Mouse (Mus musculus) layer of hippocampus, adult 9-11 months (tissue): ENCODE measurements at regions not wholly inside any gene's neighbourhood (a gene's known extent, or its start where the extent isn't known, plus 50 kb on each side); places are given as distances from the start of the nearest gene placed in this dataset.

ENCODE experiments used
- DNase-seq: peaks from one replicate; pipeline ENCODE4 v3.0.0; 2022

DNA sequence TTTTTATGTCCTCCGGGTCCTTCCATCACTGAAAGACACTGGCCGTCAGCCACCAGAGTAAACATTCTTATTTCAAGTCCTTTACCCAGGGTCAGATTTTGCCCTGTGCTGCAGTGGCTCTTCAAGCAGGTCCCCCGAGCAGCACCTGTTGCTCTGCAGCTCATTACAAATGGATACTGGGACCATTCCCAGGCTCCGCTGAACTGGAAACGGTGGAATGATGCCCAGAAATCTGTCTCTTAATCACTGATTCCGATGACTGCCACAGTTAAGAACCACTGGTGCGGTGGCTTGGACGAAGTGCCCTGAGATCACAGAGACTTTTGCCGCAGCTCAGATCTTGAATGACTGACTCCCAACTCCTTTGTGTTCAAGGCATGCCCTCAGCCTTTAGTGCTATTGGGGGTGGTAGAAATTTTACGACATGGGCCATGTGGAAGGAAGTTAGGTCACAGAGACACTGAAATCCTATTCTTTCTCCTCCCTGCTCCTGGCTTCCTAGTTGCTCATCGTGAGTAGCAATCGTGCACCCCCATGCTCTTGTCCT lies 179.6 kb upstream of the Prickle1 start:
- peak; percentile 25 for DNase-seq

DNA sequence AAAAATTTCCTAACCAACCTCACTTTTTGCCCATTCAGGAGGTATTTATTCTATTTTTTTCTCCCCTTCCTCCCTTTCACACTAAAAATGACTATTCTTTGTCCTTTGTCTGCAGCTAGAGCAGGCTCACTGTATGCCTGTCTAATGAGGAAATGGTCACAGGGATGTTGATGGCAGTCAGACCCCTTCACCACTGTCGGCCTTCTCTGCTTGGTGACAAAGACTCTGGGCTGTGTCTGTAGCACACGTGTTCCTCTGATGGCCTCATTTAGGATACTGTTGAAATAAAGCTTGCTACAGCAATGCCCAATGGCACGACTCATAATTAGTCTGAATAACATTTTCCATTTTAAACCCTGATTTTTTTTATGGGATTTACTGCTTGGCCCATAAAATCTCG lies 178.6 kb upstream of the Prickle1 start:
- DNase-seq = no peak

GRCm38 (mm10) chr15:93766981-93767380 lies 171.3 kb upstream of the Prickle1 start:
- DNase-seq = no peak

GRCm38 (mm10) chr15:93763047-93763446 lies 167.4 kb upstream of the Prickle1 start:
- no peak for DNase-seq

DNA sequence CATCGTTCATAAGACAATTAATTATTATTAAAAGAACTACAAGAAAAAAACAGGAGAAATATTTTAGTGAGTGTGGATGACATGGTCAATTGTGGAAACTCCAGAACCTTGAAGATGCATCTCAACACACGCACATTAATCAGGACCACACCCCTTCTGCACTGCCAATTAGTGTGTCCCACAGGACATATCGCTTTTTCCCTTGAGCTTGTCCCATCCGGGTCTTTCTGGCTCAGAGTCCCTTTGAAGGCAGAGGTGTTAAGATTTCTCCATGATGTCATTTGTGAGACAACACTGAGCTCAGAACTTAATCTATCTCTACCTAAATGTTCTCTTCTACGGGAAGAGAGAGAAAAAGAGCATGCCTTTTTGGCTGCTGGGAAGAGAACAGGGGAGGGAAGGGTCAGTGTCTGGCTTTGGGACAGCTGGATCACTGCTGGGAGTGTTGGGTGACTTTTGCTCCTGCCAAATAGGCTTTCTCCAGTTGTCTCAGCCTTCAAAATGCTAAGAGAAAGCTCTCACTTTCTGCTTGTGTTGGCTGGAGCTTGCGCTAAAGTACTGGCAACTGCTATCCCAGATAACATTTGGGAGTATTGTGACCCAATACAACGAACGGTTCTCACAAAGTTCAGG lies 162.6 kb upstream of the Prickle1 start:
- no peak for DNase-seq

DNA sequence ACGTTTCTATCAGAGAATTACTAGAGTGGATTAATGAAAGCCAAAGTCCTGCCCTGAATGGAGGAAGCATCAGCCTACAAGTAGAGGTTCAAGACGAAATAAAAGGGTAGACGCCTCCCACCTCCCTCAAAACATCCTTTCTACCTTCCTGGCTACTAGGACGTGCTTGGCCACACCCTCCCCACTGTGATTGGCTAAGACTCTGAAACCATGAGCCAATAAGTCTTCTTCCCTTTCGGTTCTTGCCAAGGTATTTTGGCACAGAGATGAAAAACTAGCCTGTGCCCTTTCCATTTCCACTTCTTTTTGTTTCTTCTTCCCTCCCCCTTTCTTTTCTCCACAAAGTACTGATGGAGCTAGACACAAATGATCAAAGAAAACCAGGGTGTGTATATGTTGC lies 160.3 kb upstream of the Prickle1 start:
- no peak for DNase-seq

GRCm38 (mm10) chr15:93751817-93752216 lies 156.1 kb upstream of the Prickle1 start:
- peak; percentile 48 for DNase-seq

DNA sequence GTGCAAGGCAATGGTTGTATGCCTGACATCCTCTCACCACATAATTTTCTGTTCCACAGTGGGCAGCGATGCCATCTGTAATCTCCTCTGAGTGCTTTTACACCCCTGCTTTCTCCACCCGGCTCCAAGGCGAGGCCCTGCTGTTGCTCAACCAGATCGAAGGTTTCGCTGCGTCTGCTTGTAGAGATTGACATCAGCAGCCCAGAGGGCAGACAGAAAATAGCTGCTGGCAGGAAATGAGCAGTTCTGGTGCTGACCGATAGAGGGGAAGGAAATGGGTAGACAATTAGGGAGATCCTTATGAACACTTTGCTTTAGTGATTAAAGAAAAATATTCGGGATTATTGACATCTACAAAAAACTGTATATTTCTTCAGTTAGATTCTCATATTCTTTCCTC lies 155.3 kb upstream of the Prickle1 start:
- peak; percentile 80 for DNase-seq

- DNase-seq = no peak
Measured at GRCm38 (mm10) chr15:93744191-93744945, 148.7 kb upstream of the Prickle1 start.

DNA sequence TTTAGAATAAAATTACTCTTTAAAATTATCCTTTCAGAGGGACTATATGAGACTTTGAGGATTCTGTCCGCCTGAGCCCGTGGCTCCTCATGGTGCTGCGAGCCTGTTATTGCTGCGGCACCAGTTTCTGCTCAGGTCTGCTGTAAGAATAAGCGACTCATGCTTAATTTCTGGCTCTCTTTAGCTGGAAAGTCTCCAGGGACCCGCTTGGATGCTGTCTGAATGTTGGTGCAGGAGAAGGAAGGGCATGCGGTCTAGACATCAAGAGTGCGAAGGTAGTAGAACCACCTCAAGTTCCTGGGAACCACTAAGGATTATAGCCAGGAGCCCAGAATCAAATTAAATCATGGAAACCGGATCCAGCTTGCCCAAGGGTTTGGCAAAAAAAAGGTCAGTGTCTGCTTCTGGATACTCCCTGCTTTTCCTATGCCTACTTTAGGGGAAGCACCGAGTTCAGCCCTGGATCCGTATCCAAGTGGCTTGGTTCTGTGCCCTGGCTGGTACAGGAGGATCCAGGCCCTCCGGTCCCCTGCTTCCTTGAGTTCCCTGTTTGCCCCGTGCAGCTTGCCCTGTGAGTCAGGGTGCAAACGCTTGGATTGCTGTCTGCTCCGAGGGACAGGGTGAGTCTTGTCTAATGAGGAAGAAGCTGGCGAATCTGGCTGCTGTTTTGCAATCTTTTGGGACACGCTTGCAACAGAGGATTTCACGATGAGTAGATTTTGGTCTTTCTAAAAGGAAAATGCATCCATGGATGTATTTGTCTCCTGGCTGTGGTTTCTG lies 138.2 kb upstream of the Prickle1 start:
- DNase-seq = peak; percentile 23

DNA sequence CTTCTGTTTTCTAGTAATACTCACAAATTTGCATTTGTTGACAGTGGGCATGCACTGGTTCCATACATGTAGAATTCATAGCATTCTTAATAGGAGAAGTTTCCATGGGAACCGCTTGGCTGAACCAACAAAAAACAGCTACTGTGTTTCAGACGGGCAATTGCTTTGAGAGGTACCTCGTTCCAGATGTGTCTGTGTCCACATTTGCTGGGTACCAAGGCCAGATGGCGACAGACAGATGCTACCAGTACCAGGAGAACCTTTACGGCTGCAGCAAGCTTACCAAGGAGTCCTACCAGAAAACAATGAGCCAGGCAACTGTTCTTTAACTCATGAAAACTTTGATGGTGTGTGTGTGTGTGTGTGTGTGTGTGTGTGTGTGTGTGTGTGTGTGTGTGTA lies 137.1 kb upstream of the Prickle1 start:
- DNase-seq = no peak

DNA sequence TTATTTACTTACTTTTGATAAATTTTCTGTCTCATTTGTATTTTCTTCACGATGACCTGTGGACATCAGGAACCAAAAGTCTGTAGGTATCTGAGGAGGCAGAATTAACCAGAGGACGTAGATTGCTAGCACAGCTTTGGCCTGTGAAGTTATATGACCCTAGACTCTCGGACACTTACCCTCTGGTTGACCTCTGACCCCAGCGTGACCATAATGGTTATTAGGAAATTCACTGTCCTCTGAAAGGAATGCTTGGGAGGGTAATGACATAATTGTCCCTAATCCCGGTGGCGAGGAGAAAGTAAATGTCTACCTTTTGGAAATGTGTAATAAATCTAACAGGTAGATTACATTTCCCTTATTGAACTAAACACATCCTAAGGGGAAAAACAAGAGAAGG lies 135.5 kb upstream of the Prickle1 start:
- DNase-seq = no peak

GRCm38 (mm10) chr15:93715443-93715842 lies 119.8 kb upstream of the Prickle1 start:
- DNase-seq = no peak

GRCm38 (mm10) chr15:93713428-93713827 lies 117.7 kb upstream of the Prickle1 start:
- DNase-seq = peak; percentile 39

- DNase-seq = no peak
Measured at GRCm38 (mm10) chr15:93712594-93712993, 116.9 kb upstream of the Prickle1 start.

DNA sequence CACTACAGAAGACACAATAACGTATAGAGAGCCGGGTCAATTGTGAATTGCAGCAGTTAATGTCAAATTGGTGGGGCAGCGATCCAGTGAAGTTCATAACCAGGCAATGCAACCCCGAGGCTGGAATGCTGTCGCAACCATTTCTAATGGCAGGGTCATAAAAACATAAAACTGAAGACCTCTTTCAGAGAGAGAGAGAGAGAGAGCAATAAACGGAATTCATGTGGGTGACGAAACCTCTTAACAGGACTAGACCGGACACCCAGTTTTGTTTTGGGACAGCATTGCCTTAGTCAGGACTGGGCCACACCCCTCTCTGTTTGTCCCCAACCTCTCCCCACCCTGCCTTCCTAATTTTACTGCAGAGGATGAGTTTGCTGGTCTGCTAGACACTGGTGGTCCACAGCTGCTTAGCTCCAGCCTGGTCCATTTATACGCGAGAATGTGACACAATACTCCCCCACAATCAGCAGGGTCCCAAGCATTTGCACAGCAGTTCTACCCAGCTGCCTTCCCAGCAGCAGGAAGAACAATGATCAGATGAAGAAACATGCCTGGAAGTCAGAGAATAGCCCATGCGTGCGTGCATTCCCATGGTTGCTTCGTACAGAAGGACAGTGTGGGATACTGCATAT lies 115.6 kb upstream of the Prickle1 start:
- no peak for DNase-seq

GRCm38 (mm10) chr15:93710493-93711149 lies 114.9 kb upstream of the Prickle1 start:
- no peak for DNase-seq

GRCm38 (mm10) chr15:93706366-93706930 lies 110.8 kb upstream of the Prickle1 start:
- no peak for DNase-seq

DNA sequence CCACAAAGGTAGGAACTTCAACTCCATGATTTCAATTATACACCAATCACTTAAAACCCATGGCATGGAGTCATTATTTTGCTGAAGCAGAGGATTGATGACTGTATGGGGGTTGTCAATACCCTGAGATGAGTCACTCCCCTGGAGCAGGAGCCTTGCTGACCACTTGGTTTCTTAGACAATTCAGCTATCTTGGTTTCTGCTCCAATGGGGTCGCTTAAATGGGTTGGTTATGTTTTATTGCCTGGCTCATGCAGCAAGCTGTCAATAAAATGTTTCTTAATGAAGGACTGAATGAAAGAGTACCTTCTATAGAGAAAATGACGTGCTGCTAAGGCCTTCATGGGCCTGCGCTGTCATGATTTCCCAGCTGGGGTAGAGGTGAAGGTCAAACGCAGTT lies 110.0 kb upstream of the Prickle1 start:
- no peak for DNase-seq

- DNase-seq = no peak
Measured at GRCm38 (mm10) chr15:93705109-93705508, 109.4 kb upstream of the Prickle1 start.

DNA sequence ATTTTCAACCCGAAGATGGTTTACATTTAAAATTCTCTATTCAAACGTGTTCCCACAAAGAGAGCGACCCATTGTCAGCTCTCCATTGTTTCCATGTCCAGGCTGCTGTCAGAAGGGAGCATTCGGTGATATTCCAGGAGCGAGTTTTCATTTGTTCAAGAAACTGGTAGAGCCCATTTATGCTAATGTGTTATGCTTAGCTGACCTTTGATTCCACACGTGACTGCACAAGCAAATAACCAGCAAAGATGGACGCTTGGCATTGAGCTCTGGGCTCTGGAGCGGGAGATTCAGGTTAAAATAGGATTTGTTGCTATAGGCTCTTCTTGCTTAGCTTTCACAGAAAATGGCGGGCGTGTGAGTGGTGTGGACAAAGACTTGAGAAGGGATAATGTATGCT lies 105.3 kb upstream of the Prickle1 start:
- no peak for DNase-seq

DNA sequence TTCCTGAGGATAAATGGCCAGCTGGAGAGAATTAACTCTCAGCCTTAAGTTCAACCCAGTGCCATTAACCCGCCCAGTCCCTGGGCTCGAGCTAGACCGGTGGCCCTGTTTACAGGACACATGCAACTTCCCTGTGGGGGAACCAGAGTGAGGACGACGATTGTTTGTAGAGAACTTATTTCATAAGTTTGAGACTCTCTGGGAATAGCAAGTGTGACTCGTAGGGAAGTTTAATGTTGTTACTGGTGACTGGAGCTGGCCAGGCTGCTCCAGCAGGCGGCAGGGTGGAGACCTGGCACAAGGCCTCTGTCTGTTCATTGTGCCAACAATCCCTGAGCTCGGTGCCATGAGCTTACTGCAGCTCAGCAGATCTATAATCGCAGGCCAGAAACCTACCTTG lies 104.3 kb upstream of the Prickle1 start:
- peak; percentile 32 for DNase-seq
